Mouse (Mus musculus) spleen, adult 2 months (tissue): ENCODE results near the gene 4931428F04Rik.

Experiments
- CTCF ChIP-seq: fragments of 200-500 bp; IDR thresholded peaks from 2 replicates; pipeline ENCODE4 v1.5.1; 2011; ENCODE audit warnings: mild to moderate bottlenecking, inconsistent platforms; ENCODE audit not compliant: insufficient read depth, insufficient read length, insufficient replicate concordance; ENCODE audit errors: extremely low read depth
- POLR2A ChIP-seq: fragments of 200-500 bp; IDR thresholded peaks from 2 replicates; pipeline ENCODE4 v1.6.1; 2011; ENCODE audit warnings: low read depth, low read length, inconsistent platforms

- no peak for TF ChIP-seq POLR2A
- no peak for TF ChIP-seq CTCF
Measured at GRCm38 (mm10) chr8:105269461-105269947, 20.2 kb downstream of the 4931428F04Rik start, which contains the start of gene Hsf4.
